Mouse (Mus musculus): ENCODE results near the gene St3gal5.

Gene St3gal5

GRCm38 (mm10) chr6:72164321-72165275 is 67.2 kb downstream of the St3gal5 start:
- peak; percentile 98 for DNase-seq (ENCODE audit: low spot score)

DNA sequence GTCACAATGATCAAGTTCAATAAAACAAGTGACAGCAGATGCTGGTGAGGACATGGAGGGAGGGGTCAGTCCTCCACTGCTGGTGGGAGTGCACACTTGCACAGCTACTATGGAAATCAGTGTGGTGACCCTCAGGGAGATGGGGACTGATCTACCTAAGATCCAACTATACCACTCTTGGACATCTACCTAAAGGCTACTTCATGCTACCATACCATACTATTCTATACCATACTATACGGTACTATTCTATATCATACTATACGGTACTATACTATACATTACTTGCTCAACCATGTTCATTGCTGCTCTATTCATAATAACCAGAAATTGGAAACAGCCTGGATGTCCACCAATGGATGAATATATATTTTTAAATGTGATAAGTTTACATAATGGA is 68.5 kb downstream of the St3gal5 start:
- DNase-seq (ENCODE audit: low spot score): no peak

- DNase-seq (ENCODE audit: low spot score): no peak
Measured at GRCm38 (mm10) chr6:72171391-72171790, 74.0 kb downstream of the St3gal5 start.

GRCm38 (mm10) chr6:72173350-72173749 is 76.0 kb downstream of the St3gal5 start:
- DNase-seq (ENCODE audit: low spot score): no peak

DNA sequence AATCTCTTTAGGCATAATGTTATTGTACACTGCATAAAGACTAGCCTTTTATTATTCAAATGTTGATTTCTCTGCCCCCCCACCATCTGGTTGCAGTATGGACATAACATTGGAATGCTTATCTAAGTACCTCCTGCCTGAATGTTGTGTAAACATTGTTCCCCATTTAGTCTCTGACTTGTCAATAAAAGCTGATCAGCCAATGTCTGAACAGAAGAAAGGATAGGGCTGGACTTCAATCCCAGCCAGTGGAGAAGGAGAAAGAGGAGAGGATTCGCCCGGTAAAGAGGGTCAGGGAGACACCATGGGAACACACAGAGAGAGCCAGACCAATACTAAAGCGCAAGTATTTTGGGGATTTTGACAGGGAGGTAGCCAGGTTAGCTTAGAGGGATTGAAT is 78.0 kb downstream of the St3gal5 start:
- DNase-seq (ENCODE audit: low spot score): no peak

DNA sequence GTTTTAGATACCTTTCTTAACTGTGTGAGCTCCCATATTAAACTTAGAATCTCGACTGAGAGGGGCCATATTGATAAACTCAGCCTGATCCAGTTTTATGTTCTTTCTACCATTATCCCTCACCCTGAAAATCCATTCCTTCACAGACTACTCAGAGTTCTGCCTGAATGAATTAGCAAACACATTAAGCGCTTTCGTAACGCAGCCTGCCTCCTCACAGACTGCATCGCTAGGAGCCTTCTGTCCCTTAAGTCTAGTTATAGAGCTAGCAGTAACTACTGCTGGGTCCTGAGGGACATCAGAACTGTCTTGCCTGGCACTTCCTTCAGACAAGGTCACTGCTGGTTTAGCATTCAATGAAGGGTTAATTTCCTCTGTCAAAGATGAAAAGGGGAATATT is 78.6 kb downstream of the St3gal5 start:
- DNase-seq (ENCODE audit: low spot score): no peak

GRCm38 (mm10) chr6:72177417-72177816 is 80.0 kb downstream of the St3gal5 start:
- no peak for DNase-seq (ENCODE audit: low spot score)

DNA sequence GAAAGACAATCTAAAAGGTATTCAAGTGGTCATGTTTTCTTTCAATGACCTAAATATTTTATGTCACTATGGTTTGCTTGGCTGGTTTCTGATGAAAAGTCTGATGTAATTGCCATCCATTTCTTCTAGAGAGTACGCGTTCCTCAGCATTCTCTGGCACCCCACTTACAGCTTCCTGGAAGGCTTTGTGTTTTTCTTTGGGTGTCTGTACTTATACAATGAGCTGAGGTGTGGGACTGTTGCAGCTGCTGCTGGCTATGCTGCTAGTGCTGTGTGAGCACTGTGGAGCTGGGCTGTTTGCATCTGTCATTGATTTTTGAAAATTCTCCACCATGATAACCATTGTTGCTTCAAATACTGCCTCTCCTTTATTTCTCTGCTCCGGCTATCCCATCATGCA is 81.6 kb downstream of the St3gal5 start:
- no peak for DNase-seq (ENCODE audit: low spot score)

DNA sequence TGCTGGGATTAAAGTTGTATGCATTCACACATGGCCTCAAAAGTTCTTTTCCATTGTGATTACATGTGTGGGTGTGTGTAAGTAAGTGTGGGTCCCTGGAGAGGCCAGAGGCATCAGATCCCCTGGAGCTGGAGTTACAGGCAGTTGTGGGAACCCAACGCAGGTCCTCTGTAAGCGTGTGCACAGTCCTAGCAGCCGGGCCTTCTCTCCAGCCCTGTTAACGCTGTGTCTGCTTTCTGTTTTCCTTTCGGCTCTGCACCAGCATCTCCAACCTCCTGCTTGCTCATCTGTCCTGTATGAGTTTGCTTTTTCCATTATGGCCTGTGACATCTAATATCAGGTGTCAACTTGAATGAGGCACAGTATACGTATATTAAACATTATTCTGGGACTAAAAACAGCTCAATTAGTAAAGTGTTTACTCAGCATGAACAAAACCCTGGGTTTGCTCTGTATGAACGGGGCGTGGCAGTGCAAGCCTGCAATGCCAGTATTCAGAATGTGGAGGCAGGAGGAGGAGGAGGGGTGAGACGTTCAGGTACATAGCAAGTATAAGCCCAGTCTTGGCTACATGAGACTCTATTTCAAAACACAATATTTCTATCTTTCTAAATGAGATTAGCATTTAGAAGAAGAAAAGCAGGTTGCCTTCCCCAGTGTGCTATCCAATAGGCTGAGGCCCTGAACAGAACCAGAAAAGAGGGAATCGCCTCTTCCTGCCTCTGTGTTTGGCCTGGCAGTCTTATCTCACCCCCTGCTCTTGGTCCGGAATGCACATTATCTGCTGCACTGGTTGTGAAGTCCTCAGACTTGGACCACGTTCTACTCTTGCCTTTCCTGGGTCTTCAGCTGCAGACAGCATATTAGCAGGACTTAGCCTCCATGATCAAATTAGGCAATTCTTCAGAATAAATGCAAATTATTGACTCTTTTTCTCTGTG is 82.4 kb downstream of the St3gal5 start:
- no peak for DNase-seq (ENCODE audit: low spot score)

DNA sequence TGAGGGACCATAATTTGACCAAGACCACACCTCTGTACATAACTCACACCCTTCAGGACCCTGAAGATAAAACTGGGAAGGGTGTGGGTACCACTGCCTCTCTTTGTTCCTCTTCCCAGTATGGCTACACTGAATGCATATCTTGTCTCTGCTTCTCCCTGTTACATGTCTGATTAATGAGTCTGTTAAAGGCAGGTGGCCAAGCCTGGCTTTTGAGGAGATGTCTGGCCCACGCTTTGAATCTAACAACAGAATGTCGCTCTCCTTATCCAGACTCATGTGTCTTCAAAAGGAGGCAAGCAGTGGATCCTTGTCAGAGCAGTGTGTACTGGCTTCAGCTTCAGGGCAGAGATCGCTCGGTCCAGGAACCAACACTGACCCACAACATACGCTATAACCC is 87.2 kb downstream of the St3gal5 start:
- no peak for DNase-seq (ENCODE audit: low spot score)

DNA sequence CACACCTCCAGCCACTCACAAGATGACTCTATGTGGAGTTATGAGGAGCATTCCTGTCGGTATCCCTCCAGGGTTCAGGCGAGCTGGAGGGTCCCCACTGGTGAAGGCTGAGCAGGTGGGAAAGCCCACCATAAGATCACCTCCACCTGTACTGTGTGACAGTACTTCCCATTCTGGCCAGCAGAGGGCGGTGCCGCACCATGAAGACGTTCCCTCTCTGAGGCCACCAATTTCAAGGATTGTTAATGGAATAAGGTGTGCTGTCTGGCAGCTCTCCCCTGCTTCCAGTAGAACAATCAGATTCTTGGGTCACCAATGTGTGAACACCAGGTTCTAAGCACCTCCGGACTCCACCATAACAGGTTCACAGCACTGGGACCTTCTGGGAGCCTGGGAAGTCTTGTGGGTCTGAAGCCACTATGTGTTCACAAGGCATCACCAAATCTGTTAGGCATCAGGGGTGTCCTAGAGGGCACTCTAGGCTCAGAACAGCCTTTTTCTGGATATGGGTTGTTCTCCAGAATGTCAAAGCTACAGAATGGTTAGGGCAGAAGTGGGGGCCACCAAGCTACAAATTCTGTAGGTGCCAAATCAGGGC is 88.6 kb downstream of the St3gal5 start:
- DNase-seq (ENCODE audit: low spot score): peak; percentile 88

DNA sequence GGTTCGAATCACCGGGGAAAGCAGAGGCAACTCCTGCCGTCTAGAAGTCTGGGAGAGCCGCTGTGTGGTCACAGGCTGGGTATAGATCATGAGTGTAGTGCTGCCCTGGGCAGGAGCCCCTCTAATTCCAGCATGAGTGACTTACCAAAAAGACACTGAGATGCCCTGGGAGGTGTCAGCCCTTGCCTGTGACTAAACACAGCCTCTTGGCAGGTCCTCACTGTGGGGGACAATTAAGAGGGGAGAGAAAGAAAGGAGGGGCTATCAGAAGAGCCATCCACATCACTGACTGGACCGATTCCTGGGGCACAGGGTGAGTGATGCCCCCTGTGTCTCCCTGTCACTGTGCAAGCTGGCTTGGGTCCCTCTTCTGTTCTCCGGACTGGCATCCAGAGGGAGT is 89.4 kb downstream of the St3gal5 start:
- no peak for DNase-seq (ENCODE audit: low spot score)

- peak; percentile 60 for DNase-seq (ENCODE audit: low spot score)
Measured at GRCm38 (mm10) chr6:72189061-72189863, 91.9 kb downstream of the St3gal5 start.

GRCm38 (mm10) chr6:72190120-72190519 is 92.7 kb downstream of the St3gal5 start:
- no peak for DNase-seq (ENCODE audit: low spot score)

DNA sequence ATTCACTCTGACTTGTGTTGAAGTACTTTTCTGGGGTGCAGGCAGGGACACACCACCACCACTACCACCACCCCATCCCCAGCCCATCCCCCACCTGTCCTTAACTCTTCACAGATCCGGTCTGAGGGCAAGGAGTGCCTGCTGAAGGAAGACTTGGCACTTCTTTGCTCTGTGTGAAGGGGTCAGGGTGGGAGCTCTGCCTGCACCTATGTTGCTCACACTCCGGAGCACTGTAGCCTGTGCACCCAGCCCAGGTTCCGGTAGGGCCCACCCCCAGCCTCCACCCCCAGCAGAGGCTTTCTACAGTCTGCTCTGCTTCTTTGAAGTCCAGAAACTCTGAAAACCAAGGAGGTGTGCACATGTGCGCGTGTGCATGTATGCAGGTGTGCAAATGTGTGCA is 93.2 kb downstream of the St3gal5 start:
- no peak for DNase-seq (ENCODE audit: low spot score)

GRCm38 (mm10) chr6:72196660-72197059 is 99.3 kb downstream of the St3gal5 start:
- no peak for DNase-seq (ENCODE audit: low spot score)

GRCm38 (mm10) chr6:72197515-72197914 is 100.1 kb downstream of the St3gal5 start:
- no peak for DNase-seq (ENCODE audit: low spot score)

- DNase-seq (ENCODE audit: low spot score): peak; percentile 50
Measured at GRCm38 (mm10) chr6:72200595-72201256, 103.3 kb downstream of the St3gal5 start.

GRCm38 (mm10) chr6:72202732-72203131 is 105.3 kb downstream of the St3gal5 start:
- DNase-seq (ENCODE audit: low spot score): no peak

DNA sequence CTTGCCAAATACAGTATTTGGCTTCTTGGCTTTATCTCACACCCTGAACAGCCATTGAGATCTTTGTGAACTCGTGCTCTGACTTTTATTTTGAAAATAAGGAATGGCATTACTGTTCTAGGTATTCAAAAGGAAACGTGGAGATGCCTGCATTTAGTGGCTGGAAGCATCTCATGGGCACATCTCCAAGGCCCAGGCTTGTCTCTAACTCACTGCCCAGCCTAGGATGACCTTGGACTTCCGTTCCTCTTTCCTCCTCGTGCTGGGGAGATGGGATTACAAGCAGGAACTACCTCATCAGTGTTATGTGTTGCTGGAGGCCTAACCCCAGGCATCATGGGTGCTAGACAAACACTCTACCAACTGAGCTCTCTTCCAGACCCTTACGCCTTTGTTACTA is 105.9 kb downstream of the St3gal5 start:
- no peak for DNase-seq (ENCODE audit: low spot score)

Measured in embryo, embryonic 10 days (tissue).